Mouse (Mus musculus) limb, embryonic 13.5 days (tissue): ENCODE measurements around the gene Olfr149. TPM values are rescaled to one million over a fixed set of nuclear protein-coding genes. Genes with fewer than 3 reads are reported as not detected.
"Not testable (repeated sequence)": the region's sequence is repeated elsewhere in the genome, so short reads cannot be mapped to it uniquely, and the experiment has no call there.

Experiments used
- ATAC-seq: fragments of 200-750 bp; cut with Nextera tagmentation; 2 replicates; pipeline ENCODE4 v1.8.0; 2017; ENCODE audit warnings: low read depth, moderate number of reproducible peaks, moderate TSS enrichment; ENCODE audit not compliant: low FRiP score
- H3K27ac ChIP-seq: fragments of 300-500 bp; sonication (generic); 2 replicates; pipeline ENCODE4 v1.5.1; 2015; ENCODE audit warnings: inconsistent platforms, mild to moderate bottlenecking, moderate library complexity
- H3K27me3 ChIP-seq: fragments of 300-500 bp; sonication (generic); 2 replicates; pipeline ENCODE4 v1.6.1; 2015; ENCODE audit warnings: mild to moderate bottlenecking, inconsistent platforms
- H3K36me3 ChIP-seq: fragments of 300-500 bp; sonication (generic); 2 replicates; pipeline ENCODE4 v1.6.1; 2015; ENCODE audit warnings: inconsistent platforms, mild to moderate bottlenecking, moderate library complexity
- H3K4me1 ChIP-seq: fragments of 300-500 bp; sonication (generic); 2 replicates; pipeline ENCODE4 v1.6.1; 2015; ENCODE audit warnings: inconsistent platforms
- H3K4me2 ChIP-seq: fragments of 300-500 bp; sonication (generic); replicated peaks from 2 replicates; pipeline ENCODE4 v1.6.1; 2015; ENCODE audit warnings: inconsistent platforms, mild to moderate bottlenecking, moderate library complexity
- H3K4me3 ChIP-seq: fragments of 300-500 bp; sonication (generic); 2 replicates; pipeline ENCODE4 v1.5.1; 2015; ENCODE audit warnings: moderate library complexity, mild to moderate bottlenecking, inconsistent platforms
- H3K9ac ChIP-seq: fragments of 300-500 bp; sonication (generic); 2 replicates; pipeline ENCODE4 v1.6.1; 2015; ENCODE audit warnings: mild to moderate bottlenecking, inconsistent platforms
- H3K9me3 ChIP-seq: fragments of 300-500 bp; sonication (generic); 2 replicates; pipeline ENCODE4 v1.6.1; 2016; ENCODE audit warnings: inconsistent platforms
- WGBS: fragments of 180-500 bp; shearing (Covaris S2); methylation state at CpG from one replicate; pipeline ENCODE4 v1.1.7; 2015; 5-methylcytosine and 5-hydroxymethylcytosine counted together
- polyA plus RNA-seq: library from polyadenylated mRNA; unstranded; fragments of >200 nt; fragmentation: Nextera tagmentation; extraction: Ambion mirVana; gene quantifications from 2 replicates; pipeline ENCODE4 v1.2.1, GENCODE M21; 2015

The Olfr149 gene
- not detected in 2 replicates for polyA plus RNA-seq

- H3K9ac ChIP-seq: no peak within 1 kb of the TSS
- no peaks in the 10 kb centered on the region for H3K4me1 ChIP-seq
- no peaks in the 10 kb centered on the region for H3K27me3 ChIP-seq
- H3K27ac ChIP-seq: no peak within 1 kb of the TSS
- no peaks in the 10 kb centered on the region for H3K36me3 ChIP-seq
- no peaks in the 10 kb centered on the region for H3K9me3 ChIP-seq
- H3K4me3 ChIP-seq: no peak within 1 kb of the TSS
- no peak within 1 kb of the TSS for H3K4me2 ChIP-seq
- no peak for ATAC-seq
Observed at GRCm38 (mm10) chr9:39707017-39707416, at the start of gene Olfr149. Gene Olfr149 (minus strand): TSS chr9:39707117.

- no peak for ATAC-seq
- WGBS: 86% methylated on average over 1 of the region's 1 CpGs
- no peaks in the 10 kb centered on the region for H3K9me3 ChIP-seq
- H3K27me3 ChIP-seq: no peaks in the 10 kb centered on the region
- no peak overlapping the region for H3K4me3 ChIP-seq
- no peaks in the 10 kb centered on the region for H3K4me1 ChIP-seq
- no peak overlapping the region for H3K9ac ChIP-seq
- no peak overlapping the region for H3K4me2 ChIP-seq
- no peaks in the 10 kb centered on the region for H3K36me3 ChIP-seq
- no peak overlapping the region for H3K27ac ChIP-seq
Observed at GRCm38 (mm10) chr9:39746428-39746827, 39.5 kb upstream of the Olfr149 start.

DNA sequence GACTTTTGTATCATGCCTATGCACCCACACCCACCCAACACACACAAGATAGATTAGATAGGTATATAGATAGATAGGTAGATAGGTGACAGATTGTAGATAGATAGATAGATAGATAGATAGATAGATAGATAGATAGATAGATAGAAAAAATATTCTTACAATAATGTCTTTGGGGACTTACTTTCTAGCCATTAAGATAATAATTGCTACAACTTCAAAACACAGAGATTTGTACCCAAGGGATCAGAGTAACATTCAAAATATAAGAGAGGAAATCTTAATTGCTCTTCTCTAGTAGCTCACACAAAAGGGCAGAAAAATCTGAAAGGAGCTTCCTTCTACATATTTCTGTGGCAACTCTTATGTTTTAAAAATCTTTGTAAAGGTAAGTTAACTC is 39.0 kb upstream of the Olfr149 start, which contains the start of gene Olfr967:
TSS of gene Olfr967 (plus strand) at position 301 of the 400 bp plus-strand sequence.
- H3K27me3 ChIP-seq: no peaks in the 10 kb centered on the region
- no peak within 1 kb of the TSS for H3K9ac ChIP-seq
- no peak within 1 kb of the TSS for H3K27ac ChIP-seq
- no peaks in the 10 kb centered on the region for H3K36me3 ChIP-seq
- H3K4me1 ChIP-seq: no peaks in the 10 kb centered on the region
- no peak for ATAC-seq
- H3K4me2 ChIP-seq: no peak within 1 kb of the TSS
- no peak within 1 kb of the TSS for H3K4me3 ChIP-seq
- no peaks in the 10 kb centered on the region for H3K9me3 ChIP-seq

DNA sequence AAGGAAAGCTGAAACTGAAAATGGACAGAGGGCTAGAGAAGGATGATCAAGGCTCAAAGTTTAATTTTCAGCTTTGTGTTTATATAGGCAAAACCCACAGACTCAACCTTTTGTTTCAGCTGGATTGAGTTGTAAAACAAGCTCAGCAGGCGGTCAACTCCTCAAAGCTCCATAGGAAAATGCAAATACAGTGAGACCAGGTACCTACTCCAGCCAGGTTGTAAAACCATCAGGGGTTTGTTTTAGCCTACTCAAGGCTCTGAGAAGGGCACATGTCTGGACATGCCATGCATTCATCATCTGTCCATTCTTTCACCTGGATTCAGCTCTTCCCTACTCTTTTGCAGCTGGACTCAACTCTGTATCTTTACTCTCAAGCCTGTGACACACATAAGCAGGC is 33.8 kb upstream of the Olfr149 start:
- Histone ChIP-seq H3K4me2 (no peak overlapping the region), H3K4me3 (no peak overlapping the region), H3K36me3 (no peaks in the 10 kb centered on the region), H3K4me1 (no peaks in the 10 kb centered on the region), H3K27ac (no peak overlapping the region), H3K9me3 (no peaks in the 10 kb centered on the region), H3K27me3 (no peaks in the 10 kb centered on the region), H3K9ac (no peak overlapping the region)
- 86% methylated on average over 1 of the region's 1 CpGs for WGBS
- no peak for ATAC-seq

DNA sequence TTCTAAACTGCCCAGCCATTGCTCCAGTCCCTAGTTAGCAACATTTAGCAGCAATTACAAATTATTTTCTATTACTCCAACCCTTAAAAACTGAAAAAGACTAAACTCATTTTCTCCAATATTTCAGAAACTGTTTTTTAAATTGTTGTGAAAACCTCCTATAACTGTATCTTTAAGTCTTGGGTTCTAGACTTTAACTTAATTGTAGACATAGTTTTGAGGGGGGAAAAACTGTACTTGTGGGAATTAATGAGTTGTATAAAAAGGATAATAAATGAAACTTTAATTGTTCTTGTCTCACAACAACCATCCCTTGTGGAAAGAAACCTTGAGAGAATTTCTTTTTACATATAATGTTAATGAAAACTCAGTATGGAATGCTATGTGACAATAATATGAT is 23.8 kb upstream of the Olfr149 start, which contains the start of gene Olfr150:
TSS of gene Olfr150 (plus strand) at position 301 of the 400 bp plus-strand sequence.
- Histone ChIP-seq H3K4me2 (no peak within 1 kb of the TSS), H3K36me3 (no peaks in the 10 kb centered on the region), H3K4me1 (no peaks in the 10 kb centered on the region), H3K27me3 (no peaks in the 10 kb centered on the region), H3K4me3 (no peak within 1 kb of the TSS), H3K9ac (no peak within 1 kb of the TSS), H3K27ac (no peak within 1 kb of the TSS), H3K9me3 (no peaks in the 10 kb centered on the region)
- ATAC-seq: no peak

DNA sequence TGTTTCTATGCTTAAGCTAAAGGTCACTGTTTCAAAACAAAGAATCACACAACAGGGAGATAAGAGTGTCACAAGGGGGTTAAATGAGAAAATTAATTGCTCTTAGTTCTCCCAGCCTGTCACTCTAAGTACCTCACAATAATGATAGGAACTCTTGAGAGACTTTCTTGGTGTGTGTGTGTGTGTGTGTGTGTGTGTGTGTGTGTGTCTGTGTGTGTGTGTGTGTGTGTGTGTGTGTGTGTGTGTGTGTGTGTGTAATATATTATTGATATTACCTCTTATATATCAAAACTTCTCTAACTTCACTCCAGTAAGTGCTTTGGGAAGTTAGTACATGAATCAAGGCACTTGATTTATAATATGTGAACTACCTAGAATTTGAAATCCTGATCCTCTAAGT is 4.1 kb upstream of the Olfr149 start, which contains the start of gene Olfr965:
TSS of gene Olfr965 (plus strand) at position 301 of the 400 bp plus-strand sequence.
- Histone ChIP-seq H3K4me2 (no peak within 1 kb of the TSS), H3K9ac (no peak within 1 kb of the TSS), H3K36me3 (no peaks in the 10 kb centered on the region), H3K27me3 (no peaks in the 10 kb centered on the region), H3K27ac (no peak within 1 kb of the TSS), H3K4me1 (no peaks in the 10 kb centered on the region), H3K9me3 (no peaks in the 10 kb centered on the region), H3K4me3 (no peak within 1 kb of the TSS)
- ATAC-seq: no peak

DNA sequence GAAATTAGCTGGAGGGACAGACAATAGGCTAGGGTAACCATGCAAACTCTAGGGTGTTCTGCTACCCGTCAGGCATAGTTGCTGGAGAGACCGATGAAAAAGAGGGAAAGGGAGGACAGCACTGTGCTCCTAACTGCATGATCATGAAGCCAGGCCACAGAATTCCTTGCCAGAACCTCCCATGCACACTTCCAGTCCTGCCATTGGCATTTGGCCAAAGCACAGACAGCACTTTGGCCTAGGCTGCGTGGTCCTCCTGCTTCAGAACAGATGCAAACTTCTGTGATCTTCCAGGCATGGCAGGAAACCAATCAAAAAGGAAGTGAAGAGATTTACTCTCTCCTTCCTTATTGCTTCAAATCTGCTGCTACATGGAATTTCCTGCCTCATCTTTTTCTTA is 2.0 kb upstream of the Olfr149 start:
- Histone ChIP-seq H3K36me3 (no peaks in the 10 kb centered on the region), H3K27ac (no peak overlapping the region), H3K4me3 (no peak overlapping the region), H3K4me2 (no peak overlapping the region), H3K4me1 (no peaks in the 10 kb centered on the region), H3K27me3 (no peaks in the 10 kb centered on the region), H3K9ac (no peak overlapping the region), H3K9me3 (no peaks in the 10 kb centered on the region)
- 66% methylated on average over 3 of the region's 3 CpGs for WGBS
- ATAC-seq: no peak

DNA sequence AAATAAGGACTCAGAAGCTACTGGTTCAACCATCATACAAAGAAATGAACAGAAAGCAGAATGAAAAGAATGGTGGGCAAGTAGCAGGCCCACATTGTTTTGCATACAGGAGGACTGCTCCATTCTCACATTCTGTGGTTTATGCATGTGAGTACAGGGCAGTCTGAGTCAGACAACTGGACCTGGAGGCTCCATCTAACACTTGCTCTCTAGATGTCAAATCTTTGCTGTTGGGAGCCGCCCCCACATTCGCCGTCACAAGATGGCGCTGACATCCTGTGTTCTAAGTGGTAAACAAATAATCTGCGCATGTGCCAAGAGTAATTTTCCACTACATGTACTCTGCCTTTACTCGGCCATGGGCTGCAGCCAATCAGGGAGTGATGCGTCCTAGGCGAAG is 5.8 kb downstream of the Olfr149 start:
- not testable (repeated sequence) for H3K27me3 ChIP-seq, ATAC-seq
- WGBS: 83% methylated on average over 8 of the region's 8 CpGs

GRCm38 (mm10) chr9:39679280-39679679 is 27.6 kb downstream of the Olfr149 start:
- Histone ChIP-seq H3K27me3 (no peaks in the 10 kb centered on the region), H3K36me3 (no peaks in the 10 kb centered on the region), H3K4me2 (no peak overlapping the region), H3K4me3 (no peak overlapping the region), H3K9ac (no peak overlapping the region), H3K4me1 (no peaks in the 10 kb centered on the region), H3K9me3 (no peaks in the 10 kb centered on the region), H3K27ac (no peak overlapping the region)
- 60% methylated on average over 2 of the region's 2 CpGs for WGBS
- ATAC-seq: no peak

More for the DNA sequence above, 5.8 kb downstream of the Olfr149 start:
- not testable (repeated sequence) for H3K36me3 ChIP-seq, H3K4me1 ChIP-seq, H3K27ac ChIP-seq, H3K9me3 ChIP-seq, H3K4me2 ChIP-seq, H3K4me3 ChIP-seq, H3K9ac ChIP-seq

- WGBS: 89% methylated on average over 2 of the region's 2 CpGs
- ATAC-seq: no peak
- H3K27ac ChIP-seq: no peak overlapping the region
Observed at GRCm38 (mm10) chr9:39678557-39678956, 28.4 kb downstream of the Olfr149 start.

DNA sequence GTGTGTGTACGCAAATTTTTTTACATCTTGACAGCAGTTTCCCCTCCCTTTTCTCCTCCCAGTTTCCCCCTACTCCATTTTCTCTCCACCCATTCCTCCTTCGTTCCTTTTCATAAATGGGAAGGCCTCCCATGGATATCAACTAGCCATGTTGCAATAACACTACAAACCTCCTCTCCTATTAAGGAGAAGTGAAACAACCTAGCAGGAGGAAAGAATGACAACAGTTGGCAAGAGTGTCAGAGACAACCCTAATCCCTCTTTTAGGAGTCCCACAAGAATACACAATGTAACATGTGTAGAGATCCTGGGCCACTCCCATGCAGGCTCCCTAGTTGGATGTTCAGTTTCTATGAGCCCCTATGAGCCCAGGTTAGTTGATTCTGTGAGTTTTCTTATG is 32.1 kb downstream of the Olfr149 start:
- Histone ChIP-seq H3K9ac (no peak overlapping the region), H3K27me3 (no peaks in the 10 kb centered on the region), H3K27ac (no peak overlapping the region), H3K9me3 (no peaks in the 10 kb centered on the region), H3K4me3 (no peak overlapping the region), H3K36me3 (no peaks in the 10 kb centered on the region), H3K4me1 (no peaks in the 10 kb centered on the region), H3K4me2 (no peak overlapping the region)
- 93% methylated on average over 2 of the region's 2 CpGs for WGBS
- ATAC-seq: no peak

More at GRCm38 (mm10) chr9:39678557-39678956, 28.4 kb downstream of the Olfr149 start:
- Histone ChIP-seq H3K9ac (no peak overlapping the region), H3K4me1 (no peaks in the 10 kb centered on the region), H3K36me3 (no peaks in the 10 kb centered on the region), H3K9me3 (no peaks in the 10 kb centered on the region), H3K4me2 (no peak overlapping the region), H3K27me3 (no peaks in the 10 kb centered on the region), H3K4me3 (no peak overlapping the region)

GRCm38 (mm10) chr9:39669723-39670122 is 37.2 kb downstream of the Olfr149 start:
- Histone ChIP-seq H3K4me3 (no peak overlapping the region), H3K27me3 (no peaks in the 10 kb centered on the region), H3K27ac (no peak overlapping the region), H3K9me3 (no peaks in the 10 kb centered on the region), H3K4me2 (no peak overlapping the region), H3K9ac (no peak overlapping the region), H3K4me1 (no peaks in the 10 kb centered on the region), H3K36me3 (no peaks in the 10 kb centered on the region)
- no peak for ATAC-seq
- 71% methylated on average over 2 of the region's 2 CpGs for WGBS

GRCm38 (mm10) chr9:39666905-39667304 is 40.0 kb downstream of the Olfr149 start, which contains the start of gene Olfr963:
Gene Olfr963 (plus strand): TSS chr9:39667205.
- Histone ChIP-seq H3K27ac (no peak within 1 kb of the TSS), H3K4me2 (no peak within 1 kb of the TSS), H3K9ac (no peak within 1 kb of the TSS), H3K4me3 (no peak within 1 kb of the TSS), H3K4me1 (no peaks in the 10 kb centered on the region), H3K9me3 (no peaks in the 10 kb centered on the region; the same call in 1 of the 2 replicates), H3K27me3 (no peaks in the 10 kb centered on the region), H3K36me3 (no peaks in the 10 kb centered on the region)
- ATAC-seq: no peak
- 88% methylated on average over 1 of the region's 1 CpGs for WGBS
